Mouse (Mus musculus): ENCODE measurements around the gene Fam25c. TPM values are rescaled to one million over a fixed set of nuclear protein-coding genes. Genes with fewer than 3 reads are reported as not detected.
A peak's percentile ranks its signal among the peaks of the same experiment; 100 is the strongest.
"Not testable (repeated sequence)": the region's sequence is repeated elsewhere in the genome, so short reads cannot be mapped to it uniquely, and the experiment has no call there.

Fam25c gene
- total RNA-seq, 2 experiments from 2014 or later: 1.0 TPM; not detected in 1

GRCm38 (mm10) chr14:34344361-34344760, 10.9 kb downstream of the Fam25c start:
- intact Hi-C loops (cut with DNase I): no loop called here
- DNase-seq (ENCODE audit: extremely low spot score in 1 of 2, low spot score in 2 of 2): no peak

- no peak for DNase-seq (ENCODE audit: extremely low spot score in 1 of 2, low spot score in 2 of 2)
- intact Hi-C loops (cut with DNase I): no loop called here
Measured at GRCm38 (mm10) chr14:34343078-34343477, 12.2 kb downstream of the Fam25c start.

GRCm38 (mm10) chr14:34341993-34342392, 13.2 kb downstream of the Fam25c start:
- no peak for DNase-seq (ENCODE audit: extremely low spot score in 1 of 2, low spot score in 2 of 2)
- intact Hi-C loops (cut with DNase I): no loop called here

GRCm38 (mm10) chr14:34339446-34339845, 15.8 kb downstream of the Fam25c start:
- peak in 1 of 2 experiments; percentile 24 for DNase-seq (ENCODE audit: extremely low spot score in 1 of 2, low spot score in 2 of 2)
- intact Hi-C loops (cut with DNase I): no loop called here

- intact Hi-C loops (cut with DNase I): no loop called here
- DNase-seq (ENCODE audit: extremely low spot score in 1 of 2, low spot score in 2 of 2): peak; percentile 50 to 63
Measured at GRCm38 (mm10) chr14:34332476-34332875, 22.8 kb downstream of the Fam25c start.

- peak in 1 of 2 experiments; percentile 69 for DNase-seq (ENCODE audit: extremely low spot score in 1 of 2, low spot score in 2 of 2)
- intact Hi-C loops (cut with DNase I): no loop called here
Measured at GRCm38 (mm10) chr14:34331886-34332285, 23.3 kb downstream of the Fam25c start.

- intact Hi-C loops (cut with DNase I): no loop called here
- DNase-seq (ENCODE audit: extremely low spot score in 1 of 2, low spot score in 2 of 2): peak in 1 of 2 experiments; percentile 27
Measured at GRCm38 (mm10) chr14:34330657-34331158, 24.5 kb downstream of the Fam25c start.

- no peak for DNase-seq (ENCODE audit: extremely low spot score in 1 of 2, low spot score in 2 of 2)
- intact Hi-C loops (cut with DNase I): no loop called here
Measured at GRCm38 (mm10) chr14:34327618-34328017, 27.6 kb downstream of the Fam25c start.

- no peak for DNase-seq (ENCODE audit: extremely low spot score in 1 of 2, low spot score in 2 of 2)
- intact Hi-C loops (cut with DNase I): no loop called here
Measured at GRCm38 (mm10) chr14:34326606-34327005, 28.6 kb downstream of the Fam25c start.

GRCm38 (mm10) chr14:34323576-34324085, 31.6 kb downstream of the Fam25c start:
- DNase-seq (ENCODE audit: extremely low spot score in 1 of 2, low spot score in 2 of 2): no peak
- intact Hi-C loops (cut with DNase I): no loop called here

- intact Hi-C loops (cut with DNase I): no loop called here
- DNase-seq (ENCODE audit: extremely low spot score in 1 of 2, low spot score in 2 of 2): no peak
Measured at GRCm38 (mm10) chr14:34318113-34318512, 37.1 kb downstream of the Fam25c start.

- intact Hi-C loops (cut with DNase I): no loop called here
- DNase-seq (ENCODE audit: extremely low spot score in 1 of 2, low spot score in 2 of 2): no peak
Measured at GRCm38 (mm10) chr14:34317431-34317830, 37.8 kb downstream of the Fam25c start.

- intact Hi-C loops (cut with DNase I): no loop called here
- no peak for DNase-seq (ENCODE audit: extremely low spot score in 1 of 2, low spot score in 2 of 2)
Measured at GRCm38 (mm10) chr14:34316346-34316745, 38.9 kb downstream of the Fam25c start.

- no peak for DNase-seq (ENCODE audit: extremely low spot score in 1 of 2, low spot score in 2 of 2)
- intact Hi-C loops (cut with DNase I): no loop called here
Measured at GRCm38 (mm10) chr14:34314796-34315195, 40.4 kb downstream of the Fam25c start.

- DNase-seq (ENCODE audit: extremely low spot score in 1 of 2, low spot score in 2 of 2); intact Hi-C loops (cut with DNase I): not testable (repeated sequence)
Measured at GRCm38 (mm10) chr14:34314383-34314782, 40.9 kb downstream of the Fam25c start.

- intact Hi-C loops (cut with DNase I): no loop called here
- no peak for DNase-seq (ENCODE audit: extremely low spot score in 1 of 2, low spot score in 2 of 2)
Measured at GRCm38 (mm10) chr14:34313612-34314011, 41.6 kb downstream of the Fam25c start.

- DNase-seq (ENCODE audit: extremely low spot score in 1 of 2, low spot score in 2 of 2): no peak
- intact Hi-C loops (cut with DNase I): no loop called here
Measured at GRCm38 (mm10) chr14:34312339-34313048, 42.7 kb downstream of the Fam25c start.

- intact Hi-C loops (cut with DNase I): no loop called here
- DNase-seq (ENCODE audit: extremely low spot score in 1 of 2, low spot score in 2 of 2): no peak
Measured at GRCm38 (mm10) chr14:34311691-34312090, 43.5 kb downstream of the Fam25c start.

- intact Hi-C loops (cut with DNase I): no loop called here
- DNase-seq (ENCODE audit: extremely low spot score in 1 of 2, low spot score in 2 of 2): peak; percentile 30 to 68
Measured at GRCm38 (mm10) chr14:34311021-34311631, 44.1 kb downstream of the Fam25c start.
